Comparison of ENCODE assay signal across 22 mouse cellular contexts in the genomic region with DNA sequence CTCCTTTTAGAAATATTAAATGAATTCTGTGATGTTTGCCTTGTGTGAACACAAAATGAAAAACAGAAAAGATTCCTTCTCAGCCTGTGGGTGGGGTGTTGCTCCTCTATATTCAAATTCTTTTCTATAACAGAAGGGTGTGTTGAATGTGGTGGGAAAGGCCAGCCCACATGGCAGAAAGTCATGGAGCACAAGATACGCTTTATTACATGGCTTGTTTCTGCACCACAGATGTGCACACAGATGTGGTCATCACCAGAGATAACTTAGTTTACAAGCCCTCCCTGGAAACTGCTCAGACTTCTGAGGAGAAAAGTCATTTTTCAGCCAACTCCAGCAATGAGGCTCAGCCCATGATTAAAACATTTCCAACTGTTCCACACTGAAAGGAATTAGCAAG.
DNase-seq lines count a peak whose midpoint lies in the region; ATAC-seq lines count a peak whose summit lies in the region.
"Had no signal": no experiment of that assay in that cellular context is flagged by ENCODE, and none has a peak within 500 bp of the region (broad histone marks: within the 10 kb centered on the region; RNA-seq: fewer than 3 reads in every experiment).

No protein-coding gene starts in this region.

- H3K36me3 ChIP-seq in embryonic facial prominence, embryonic 14.5 days (ENCODE audit: control insufficient read depth, insufficient read depth, low read length) = no peaks in the 10 kb centered on the region
- no peaks in the 10 kb centered on the region for H3K36me3 ChIP-seq in embryonic facial prominence, embryonic 10.5 days (replicated peaks)
- no peaks in the 10 kb centered on the region for H3K36me3 ChIP-seq in midbrain, embryonic 16.5 days (ENCODE audit: control insufficient read depth, insufficient read depth, low read length)
- H3K36me3 ChIP-seq: kidney, embryonic 15.5 days; midbrain, embryonic 15.5 days had no signal

- H3K4me2 ChIP-seq in embryonic facial prominence, embryonic 14.5 days (ENCODE audit: low read depth, low read length) = no peak overlapping the region
- no peak overlapping the region for H3K4me2 ChIP-seq in midbrain, embryonic 16.5 days (ENCODE audit: low read length)
- H3K4me2 ChIP-seq: kidney, embryonic 15.5 days; midbrain, embryonic 15.5 days had no signal

- H3K4me3 ChIP-seq in embryonic facial prominence, embryonic 14.5 days (ENCODE audit: low read depth, low read length) = no peak overlapping the region
- no peak overlapping the region for H3K4me3 ChIP-seq in embryonic facial prominence, embryonic 10.5 days
- H3K4me3 ChIP-seq in midbrain, embryonic 16.5 days (ENCODE audit: low read depth, low read length) = no peak overlapping the region
- H3K4me3 ChIP-seq: kidney, embryonic 15.5 days; megakaryocyte, embryonic 14.5 days; midbrain, embryonic 15.5 days had no signal

- 48% methylated on average over 1 of the region's 1 CpGs for WGBS in embryonic facial prominence, embryonic 14.5 days
- WGBS in embryonic facial prominence, embryonic 10.5 days = 96% methylated on average over 1 of the region's 1 CpGs
- 89% methylated on average over 1 of the region's 1 CpGs for WGBS in midbrain, embryonic 16.5 days

- ATAC-seq in embryonic facial prominence, embryonic 14.5 days (ENCODE audit: low read depth) = peak; percentile 62; the same call in 1 of the 2 replicates
- ATAC-seq in midbrain, embryonic 16.5 days = no peak
- ATAC-seq: activated CD4-positive, CD25-positive, alpha-beta regulatory T cell, adult 4 months; CD4-positive, CD25-positive, alpha-beta regulatory T cell, adult 4 months; hindbrain, embryonic 16.5 days; intestine, postnatal 0 days; liver, postnatal 0 days; midbrain, embryonic 15.5 days had no signal

- peak; percentile 82 for DNase-seq in embryonic facial prominence, embryonic 14.5 days (ENCODE audit: low spot score)
- DNase-seq in embryonic facial prominence, embryonic 10.5 days (ENCODE audit: low spot score) = no peak
- peak; percentile 29 for DNase-seq in urinary bladder, postnatal 14 days (ENCODE audit: low spot score)
- DNase-seq in urinary bladder, postnatal 10 days (ENCODE audit: low spot score) = no peak
- DNase-seq in heart, adult 9 months (ENCODE audit: low spot score in 2 of 2) = peak; percentile 57 to 61
- no peak for DNase-seq in adrenal gland, adult (ENCODE audit: inconsistent age in 2 of 2, low spot score in 1 of 2)
- no peak for DNase-seq in layer of hippocampus, postnatal 14 days (ENCODE audit: low spot score in 2 of 2)
- DNase-seq: adrenal gland, postnatal 36 days; cerebellum, adult 11-12 months; cerebellum, postnatal 14 days; embryo, embryonic 11 days; kidney, postnatal 4 days; liver, postnatal 0 days; lung, postnatal 10 days had no signal

- no peak overlapping the region for H3K9ac ChIP-seq in embryonic facial prominence, embryonic 14.5 days (ENCODE audit: low read depth, low read length)
- H3K9ac ChIP-seq in midbrain, embryonic 16.5 days (ENCODE audit: low read depth, low read length) = no peak overlapping the region
- H3K9ac ChIP-seq: kidney, embryonic 15.5 days; liver, postnatal 0 days; midbrain, embryonic 15.5 days had no signal

- no peak overlapping the region for H3K27ac ChIP-seq in embryonic facial prominence, embryonic 14.5 days (replicated peaks; ENCODE audit: low read depth, low read length)
- H3K27ac ChIP-seq in embryonic facial prominence, embryonic 10.5 days (replicated peaks) = no peak overlapping the region
- no peak overlapping the region for H3K27ac ChIP-seq in midbrain, embryonic 16.5 days (ENCODE audit: low read length)
- H3K27ac ChIP-seq: kidney, embryonic 15.5 days; midbrain, embryonic 15.5 days had no signal

- no peaks in the 10 kb centered on the region for H3K9me3 ChIP-seq in embryonic facial prominence, embryonic 14.5 days (ENCODE audit: control insufficient read depth, low read length)
- H3K9me3 ChIP-seq in embryonic facial prominence, embryonic 10.5 days = no peaks in the 10 kb centered on the region
- no peaks in the 10 kb centered on the region for H3K9me3 ChIP-seq in midbrain, embryonic 16.5 days (replicated peaks; ENCODE audit: control insufficient read depth, low read length, poor library complexity, severe bottlenecking)
- H3K9me3 ChIP-seq: kidney, embryonic 15.5 days; megakaryocyte, embryonic 14.5 days; midbrain, embryonic 15.5 days had no signal

- no peaks in the 10 kb centered on the region for H3K27me3 ChIP-seq in embryonic facial prominence, embryonic 14.5 days (replicated peaks; ENCODE audit: control insufficient read depth, insufficient read depth, low read length)
- no peaks in the 10 kb centered on the region for H3K27me3 ChIP-seq in embryonic facial prominence, embryonic 10.5 days (replicated peaks; ENCODE audit: low read depth, poor library complexity, severe bottlenecking)
- H3K27me3 ChIP-seq in midbrain, embryonic 16.5 days (ENCODE audit: control insufficient read depth, insufficient read depth, low read depth, low read length) = no peaks in the 10 kb centered on the region
- H3K27me3 ChIP-seq: kidney, embryonic 15.5 days; megakaryocyte, embryonic 14.5 days; midbrain, embryonic 15.5 days had no signal

- no peaks in the 10 kb centered on the region for H3K4me1 ChIP-seq in embryonic facial prominence, embryonic 14.5 days (ENCODE audit: control insufficient read depth, insufficient read depth, low read length)
- no peaks in the 10 kb centered on the region for H3K4me1 ChIP-seq in embryonic facial prominence, embryonic 10.5 days
- no peaks in the 10 kb centered on the region for H3K4me1 ChIP-seq in midbrain, embryonic 16.5 days (ENCODE audit: control insufficient read depth, insufficient read depth, low read length)
- H3K4me1 ChIP-seq: kidney, embryonic 15.5 days; megakaryocyte, embryonic 14.5 days; midbrain, embryonic 15.5 days had no signal

Comparison
In these comparisons a context has a peak if more than half of its experiments do, and no peak if none do; other contexts are left out.
1. DNase-seq: peak in embryonic facial prominence, embryonic 14.5 days (single experiment), urinary bladder, postnatal 14 days (single experiment) and heart, adult 9 months (2 of 2); none in embryonic facial prominence, embryonic 10.5 days (single experiment), urinary bladder, postnatal 10 days (single experiment), adrenal gland, adult (0 of 2) and layer of hippocampus, postnatal 14 days (0 of 2).